Mouse (Mus musculus) heart, embryonic 14.5 days (tissue): ENCODE data around the gene Rapgef5. TPM values are rescaled to one million over a fixed set of nuclear protein-coding genes. Genes with fewer than 3 reads are reported as not detected.

Source experiments
- ATAC-seq: fragments of 200-750 bp; cut with Nextera tagmentation; 2 replicates; pipeline ENCODE4 v1.8.0; 2017; ENCODE audit warnings: low read depth, moderate TSS enrichment; ENCODE audit not compliant: insufficient number of reproducible peaks, insufficient read depth, low FRiP score
- H3K27ac ChIP-seq, 2 experiments: fragments of 200-500 bp in 1 of 2; fragments of 300-500 bp in 1 of 2; sonication (generic) in 1 of 2; replicated peaks in 1 of 2; 2 replicates each; pipeline ENCODE4 v1.5.1; 2012 to 2014; ENCODE audit warnings: low read depth in 2 of 2, low read length in 2 of 2, control low read depth in 1 of 2, mild to moderate bottlenecking in 1 of 2, mixed read lengths in 1 of 2; ENCODE audit not compliant: control insufficient read depth in 1 of 2, insufficient read depth in 1 of 2
- H3K27me3 ChIP-seq: fragments of 300-500 bp; sonication (generic); 2 replicates; pipeline ENCODE4 v1.6.1; 2014; ENCODE audit warnings: mild to moderate bottlenecking, low read length, control low read depth; ENCODE audit not compliant: control insufficient read depth, insufficient read depth
- H3K36me3 ChIP-seq: fragments of 300-500 bp; sonication (generic); 2 replicates; pipeline ENCODE4 v1.6.1; 2014; ENCODE audit warnings: mild to moderate bottlenecking, control low read depth, low read length, mixed read lengths; ENCODE audit not compliant: control insufficient read depth, insufficient read depth
- H3K4me1 ChIP-seq, 2 experiments: fragments of 200-500 bp in 1 of 2; fragments of 300-500 bp in 1 of 2; sonication (generic) in 1 of 2; 2 replicates each; pipeline ENCODE4 v1.6.1; 2012 to 2014; ENCODE audit warnings: low read length in 2 of 2, control low read depth in 1 of 2, mixed read lengths in 1 of 2; ENCODE audit not compliant: control insufficient read depth in 2 of 2, insufficient read depth in 2 of 2
- H3K4me2 ChIP-seq: fragments of 300-500 bp; sonication (generic); 2 replicates; pipeline ENCODE4 v1.6.1; 2014; ENCODE audit warnings: mild to moderate bottlenecking, low read length
- H3K4me3 ChIP-seq, 2 experiments: fragments of 200-500 bp in 1 of 2; fragments of 300-500 bp in 1 of 2; sonication (generic) in 1 of 2; 2 replicates each; pipeline ENCODE4 v1.5.1; 2012 to 2014; ENCODE audit warnings: low read length in 2 of 2, mild to moderate bottlenecking in 2 of 2, control low read depth in 1 of 2, low read depth in 1 of 2, moderate library complexity in 1 of 2; ENCODE audit not compliant: control insufficient read depth in 1 of 2, insufficient read depth in 1 of 2
- H3K9ac ChIP-seq: fragments of 300-500 bp; sonication (generic); 2 replicates; pipeline ENCODE4 v1.6.1; 2014; ENCODE audit warnings: mild to moderate bottlenecking, low read length
- H3K9me3 ChIP-seq: fragments of 300-500 bp; sonication (generic); 2 replicates; pipeline ENCODE4 v1.6.1; 2016; ENCODE audit warnings: low read length, control low read depth; ENCODE audit not compliant: control insufficient read depth
- whole genome bisulfite sequencing: fragments of 180-500 bp; shearing (Covaris S2); extraction: QIAGEN DNeasy Blood & Tissue Kit; methylation state at CpG from one replicate; pipeline ENCODE4 v1.1.7; 2014; 5-methylcytosine and 5-hydroxymethylcytosine counted together
- polyA plus RNA-seq: library from polyadenylated mRNA; unstranded; fragments of >200 nt; fragmentation: Nextera tagmentation; extraction: Ambion mirVana; gene quantifications from 2 replicates; pipeline ENCODE4 v1.2.1, GENCODE M21; 2014

The Rapgef5 gene
- polyA plus RNA-seq, 1 experiment from 2014 or later = 19.6 TPM

GRCm38 (mm10) chr12:117512468-117512867 is 3.8 kb upstream of the Rapgef5 start:
- H3K4me3 ChIP-seq = no peak overlapping the region
- H3K27me3 ChIP-seq = no peaks in the 10 kb centered on the region
- no peak overlapping the region for H3K9ac ChIP-seq
- H3K36me3 ChIP-seq = no peaks in the 10 kb centered on the region
- 79% methylated on average over 3 of the region's 3 CpGs for WGBS
- no peak overlapping the region for H3K4me2 ChIP-seq
- ATAC-seq = no peak
- H3K4me1 ChIP-seq = peaks cover 2 to 3% of the 10 kb centered on the region in 2 experiments; a peak in 1 of 4 replicates
- H3K9me3 ChIP-seq = no peaks in the 10 kb centered on the region
- H3K27ac ChIP-seq = no peak overlapping the region

GRCm38 (mm10) chr12:117513150-117513932 is 2.9 kb upstream of the Rapgef5 start:
- no peaks in the 10 kb centered on the region for H3K36me3 ChIP-seq
- H3K4me3 ChIP-seq = no peak overlapping the region
- no peak for ATAC-seq
- no peak overlapping the region for H3K27ac ChIP-seq
- WGBS = 78% methylated on average over 11 of the region's 11 CpGs
- H3K9ac ChIP-seq = no peak overlapping the region
- no peak overlapping the region for H3K4me2 ChIP-seq
- H3K27me3 ChIP-seq = no peaks in the 10 kb centered on the region
- H3K4me1 ChIP-seq = peaks cover 2 to 4% of the 10 kb centered on the region in 2 experiments; a peak in 1 of 4 replicates
- no peaks in the 10 kb centered on the region for H3K9me3 ChIP-seq

GRCm38 (mm10) chr12:117517275-117517936 is 1.1 kb downstream of the Rapgef5 start:
- Histone ChIP-seq H3K4me1 (peaks cover 2 to 4% of the 10 kb centered on the region in 2 experiments; a peak in 1 of 4 replicates), H3K27me3 (no peaks in the 10 kb centered on the region), H3K9me3 (no peaks in the 10 kb centered on the region), H3K4me2 (no peak overlapping the region), H3K36me3 (no peaks in the 10 kb centered on the region), H3K27ac (no peak overlapping the region), H3K9ac (no peak overlapping the region), H3K4me3 (no peak overlapping the region)
- 52% methylated on average over 14 of the region's 14 CpGs for WGBS
- ATAC-seq = no peak

GRCm38 (mm10) chr12:117524311-117525013 is 8.2 kb downstream of the Rapgef5 start:
- no peak for ATAC-seq
- Histone ChIP-seq H3K4me3 (no peak overlapping the region), H3K36me3 (no peaks in the 10 kb centered on the region), H3K9ac (no peak overlapping the region), H3K27ac (no peak overlapping the region), H3K4me2 (no peak overlapping the region), H3K4me1 (no peaks in the 10 kb centered on the region), H3K27me3 (no peaks in the 10 kb centered on the region), H3K9me3 (no peaks in the 10 kb centered on the region)
- 73% methylated on average over 9 of the region's 9 CpGs for WGBS

- H3K4me1 ChIP-seq = no peaks in the 10 kb centered on the region
- no peaks in the 10 kb centered on the region for H3K9me3 ChIP-seq
- no peak overlapping the region for H3K9ac ChIP-seq
- 82% methylated on average over 3 of the region's 3 CpGs for WGBS
- H3K4me2 ChIP-seq = no peak overlapping the region
- no peak overlapping the region for H3K4me3 ChIP-seq
- H3K27ac ChIP-seq = no peak overlapping the region
- H3K27me3 ChIP-seq = no peaks in the 10 kb centered on the region
- H3K36me3 ChIP-seq = no peaks in the 10 kb centered on the region
- ATAC-seq = no peak
Measured at GRCm38 (mm10) chr12:117527889-117528288, 11.6 kb downstream of the Rapgef5 start.

- no peaks in the 10 kb centered on the region for H3K9me3 ChIP-seq
- ATAC-seq = no peak
- 49% methylated on average over 4 of the region's 4 CpGs for WGBS
- no peak overlapping the region for H3K4me2 ChIP-seq
- no peaks in the 10 kb centered on the region for H3K36me3 ChIP-seq
- no peak overlapping the region for H3K9ac ChIP-seq
- peaks cover 4% of the 10 kb centered on the region; the same call in 1 of the 2 replicates for H3K27me3 ChIP-seq
- no peak overlapping the region for H3K4me3 ChIP-seq
- no peak overlapping the region for H3K27ac ChIP-seq
- peaks cover 0 to 4% of the 10 kb centered on the region in 2 experiments; a peak in 1 of 4 replicates for H3K4me1 ChIP-seq
Measured at GRCm38 (mm10) chr12:117528509-117529145, 12.3 kb downstream of the Rapgef5 start.

- 82% methylated on average over 4 of the region's 4 CpGs for WGBS
- ATAC-seq = no peak
- Histone ChIP-seq H3K4me1 (peaks cover 4 to 6% of the 10 kb centered on the region in 2 experiments; a peak in 1 of 4 replicates), H3K4me2 (no peak overlapping the region), H3K4me3 (no peak overlapping the region), H3K9ac (no peak overlapping the region), H3K9me3 (no peaks in the 10 kb centered on the region), H3K36me3 (no peaks in the 10 kb centered on the region), H3K27me3 (peaks cover 4% of the 10 kb centered on the region; the same call in 1 of the 2 replicates), H3K27ac (no peak overlapping the region)
Measured at GRCm38 (mm10) chr12:117531106-117531505, 14.8 kb downstream of the Rapgef5 start.
